Mouse (Mus musculus): ENCODE data around the gene Tmem110. TPM values are rescaled to one million over a fixed set of nuclear protein-coding genes. Genes with fewer than 3 reads are reported as not detected.
A peak's percentile ranks its signal among the peaks of the same experiment; 100 is the strongest.

Gene Tmem110
- polyA plus RNA-seq, 1 experiment: 36.5 TPM

GRCm38 (mm10) chr14:30912641-30913040 lies 87.3 kb downstream of the Tmem110 start:
- H3K4me1 ChIP-seq (ENCODE audit: control insufficient read depth, insufficient read depth, low read length): no peaks in the 10 kb centered on the region
- no peak overlapping the region for H3K27ac ChIP-seq (ENCODE audit: insufficient read depth, low read length)
- TF ChIP-seq CTCF (IDR thresholded peaks at IDR 0.05; ENCODE audit: extremely low read depth, insufficient read depth, low read length): no peak
- no peak for TF ChIP-seq POLR2A (IDR thresholded peaks at IDR 0.05; ENCODE audit: extremely low read depth, insufficient read depth, low read length)
- no peak overlapping the region for H3K4me3 ChIP-seq (ENCODE audit: insufficient read depth, low read length)

- no peaks in the 10 kb centered on the region for H3K4me1 ChIP-seq (ENCODE audit: control insufficient read depth, insufficient read depth, low read length)
- no peak for TF ChIP-seq CTCF (IDR thresholded peaks at IDR 0.05; ENCODE audit: extremely low read depth, insufficient read depth, low read length)
- no peak for TF ChIP-seq POLR2A (IDR thresholded peaks at IDR 0.05; ENCODE audit: extremely low read depth, insufficient read depth, low read length)
- H3K4me3 ChIP-seq (ENCODE audit: insufficient read depth, low read length): no peak overlapping the region
- H3K27ac ChIP-seq (ENCODE audit: insufficient read depth, low read length): no peak overlapping the region
Measured at GRCm38 (mm10) chr14:30913404-30913803, 88.0 kb downstream of the Tmem110 start.

GRCm38 (mm10) chr14:30916516-30916915 lies 91.1 kb downstream of the Tmem110 start:
- H3K27ac ChIP-seq (ENCODE audit: insufficient read depth, low read length): no peak overlapping the region
- TF ChIP-seq CTCF (IDR thresholded peaks at IDR 0.05; ENCODE audit: extremely low read depth, insufficient read depth, low read length) (no peak), POLR2A (IDR thresholded peaks at IDR 0.05; ENCODE audit: extremely low read depth, insufficient read depth, low read length) (no peak)
- H3K4me3 ChIP-seq (ENCODE audit: insufficient read depth, low read length): no peak overlapping the region
- H3K4me1 ChIP-seq (ENCODE audit: control insufficient read depth, insufficient read depth, low read length): no peaks in the 10 kb centered on the region

GRCm38 (mm10) chr14:30922053-30922670 lies 96.8 kb downstream of the Tmem110 start:
- Histone ChIP-seq H3K4me3 (ENCODE audit: insufficient read depth, low read length) (no peak overlapping the region), H3K27ac (ENCODE audit: insufficient read depth, low read length) (no peak overlapping the region), H3K4me1 (ENCODE audit: control insufficient read depth, insufficient read depth, low read length) (peaks cover 2% of the 10 kb centered on the region)
- TF ChIP-seq CTCF (IDR thresholded peaks at IDR 0.05; ENCODE audit: extremely low read depth, insufficient read depth, low read length) (no peak), POLR2A (IDR thresholded peaks at IDR 0.05; ENCODE audit: extremely low read depth, insufficient read depth, low read length) (no peak)

GRCm38 (mm10) chr14:30923375-30924105 lies 98.2 kb downstream of the Tmem110 start, which contains the start of gene Itih3:
Gene Itih3 (minus strand): TSS chr14:30923760.
- TF ChIP-seq CTCF (IDR thresholded peaks at IDR 0.05; ENCODE audit: extremely low read depth, insufficient read depth, low read length) (no peak), POLR2A (IDR thresholded peaks at IDR 0.05; ENCODE audit: extremely low read depth, insufficient read depth, low read length) (no peak)
- Histone ChIP-seq H3K4me3 (ENCODE audit: insufficient read depth, low read length) (no peak within 1 kb of the TSS), H3K4me1 (ENCODE audit: control insufficient read depth, insufficient read depth, low read length) (peaks cover 2% of the 10 kb centered on the region), H3K27ac (ENCODE audit: insufficient read depth, low read length) (peak within 1 kb of the TSS; percentile 42)

- H3K27ac ChIP-seq (ENCODE audit: insufficient read depth, low read length): no peak overlapping the region
- H3K4me3 ChIP-seq (ENCODE audit: insufficient read depth, low read length): no peak overlapping the region
- H3K4me1 ChIP-seq (ENCODE audit: control insufficient read depth, insufficient read depth, low read length): peaks cover 2% of the 10 kb centered on the region
- no peak for TF ChIP-seq CTCF (IDR thresholded peaks at IDR 0.05; ENCODE audit: extremely low read depth, insufficient read depth, low read length)
- no peak for TF ChIP-seq POLR2A (IDR thresholded peaks at IDR 0.05; ENCODE audit: extremely low read depth, insufficient read depth, low read length)
Measured at GRCm38 (mm10) chr14:30925492-30925891, 100.1 kb downstream of the Tmem110 start.

Other genes starting within 250 kb of the Tmem110 start
- gene Prkcd, start 199.4 kb upstream of the Tmem110 start, polyA plus RNA-seq (2012; rRNA removed): 17.7 and 19.7 TPM in 2 replicates
- gene Rft1, start 171.2 kb upstream of the Tmem110 start, polyA plus RNA-seq (2012; rRNA removed): 12.9 and 13.2 TPM in 2 replicates
- 6.7 and 7.3 TPM in 2 replicates for gene Sfmbt1, start 110.7 kb upstream of the Tmem110 start, polyA plus RNA-seq (2012; rRNA removed)
- 2.5 and 3.0 TPM in 2 replicates for gene Mustn1, start 53.6 kb downstream of the Tmem110 start, polyA plus RNA-seq (2012; rRNA removed)
- gene Itih4, start 60.9 kb downstream of the Tmem110 start, polyA plus RNA-seq (2012; rRNA removed): 0.04 and 0.09 TPM in 2 replicates
- gene Itih3, start 98.2 kb downstream of the Tmem110 start, polyA plus RNA-seq (2012; rRNA removed): 33.1 and 33.5 TPM in 2 replicates
- not detected in 2 replicates for gene Itih1, start 117.7 kb downstream of the Tmem110 start, polyA plus RNA-seq (2012; rRNA removed)
- 13.3 and 14.2 TPM in 2 replicates for gene Nek4, start 125.8 kb downstream of the Tmem110 start, polyA plus RNA-seq (2012; rRNA removed)
- gene Glt8d1, start 175.8 kb downstream of the Tmem110 start, polyA plus RNA-seq (2012; rRNA removed): 93.9 and 94.9 TPM in 2 replicates
- gene Spcs1, start 176.1 kb downstream of the Tmem110 start, polyA plus RNA-seq (2012; rRNA removed): 251 and 272 TPM in 2 replicates
- 15.5 and 17.0 TPM in 2 replicates for gene Pbrm1, start 193.5 kb downstream of the Tmem110 start, polyA plus RNA-seq (2012; rRNA removed)
- 55.6 and 57.8 TPM in 2 replicates for gene Gnl3, start 193.6 kb downstream of the Tmem110 start, polyA plus RNA-seq (2012; rRNA removed)